Mouse (Mus musculus) CD4-positive naive resting alpha-beta T cell, adult 57 days (primary cell): Measurements from ENCODE around the gene Ldhd. TPM values are rescaled to one million over a fixed set of nuclear protein-coding genes. Genes with fewer than 3 reads are reported as not detected.

ENCODE experiments used
- total RNA-seq: library from RNA; stranded (reverse); gene quantifications from one replicate; pipeline ENCODE4 v1.2.4, GENCODE M21; 2023

Gene Ldhd
- total RNA-seq, result 2.1 TPM

DNA sequence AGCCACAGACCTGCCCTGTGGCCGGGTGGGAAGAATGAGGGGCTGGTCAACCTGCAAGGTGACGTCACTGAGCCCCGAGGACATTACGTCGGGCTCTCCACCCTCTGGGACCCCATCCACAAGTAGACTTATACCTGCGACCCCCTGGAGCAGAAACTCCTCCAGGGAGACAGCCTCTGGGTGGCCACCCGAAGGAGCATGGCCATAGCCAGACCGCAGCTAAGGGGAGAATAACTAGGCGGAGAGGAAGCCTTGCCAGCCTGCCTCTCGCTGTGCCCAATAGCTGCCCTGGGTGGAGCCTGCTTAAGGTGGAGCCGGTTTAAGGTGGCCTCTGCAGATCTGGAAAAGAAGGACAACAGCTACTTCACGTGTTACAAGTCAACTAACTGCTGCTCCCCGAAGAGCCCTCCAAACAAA lies at the start of gene Ldhd:
Gene Ldhd, minus strand, starts transcription at position 270 of the 417 bp plus-strand sequence.

GRCm38 (mm10) chr8:111643264-111644141 lies 13.3 kb upstream of the Ldhd start, which contains the start of gene Zfp1:
TSS of gene Zfp1 (plus strand) at chr8:111643401.

Other genes with a start within 250 kb of the Ldhd start
- not detected for gene Fa2h, start 236.6 kb downstream of the Ldhd start, total RNA-seq
- gene Wdr59, start 108.3 kb downstream of the Ldhd start, total RNA-seq, result 13.2 TPM
- 162 TPM for gene Znrf1, start 94.3 kb downstream of the Ldhd start, total RNA-seq
- gene Zfp1, start 13.0 kb upstream of the Ldhd start, total RNA-seq, result 26.5 TPM
- 1.9 TPM for gene Ctrb1, start 60.6 kb upstream of the Ldhd start, total RNA-seq
- 0.95 TPM for gene Bcar1, start 113.4 kb upstream of the Ldhd start, total RNA-seq
- gene Cfdp1, start 223.9 kb upstream of the Ldhd start, total RNA-seq, result 38.5 TPM
- gene Tmem170, start 246.4 kb upstream of the Ldhd start, total RNA-seq, result 2.8 TPM